Mouse (Mus musculus): ENCODE measurements around the gene Eefsec. TPM values are rescaled to one million over a fixed set of nuclear protein-coding genes. Genes with fewer than 3 reads are reported as not detected.
A peak's percentile ranks its signal among the peaks of the same experiment; 100 is the strongest.

Gene Eefsec
- polyA plus RNA-seq, 1 experiment from 2014 or later: 31.1 TPM

DNA sequence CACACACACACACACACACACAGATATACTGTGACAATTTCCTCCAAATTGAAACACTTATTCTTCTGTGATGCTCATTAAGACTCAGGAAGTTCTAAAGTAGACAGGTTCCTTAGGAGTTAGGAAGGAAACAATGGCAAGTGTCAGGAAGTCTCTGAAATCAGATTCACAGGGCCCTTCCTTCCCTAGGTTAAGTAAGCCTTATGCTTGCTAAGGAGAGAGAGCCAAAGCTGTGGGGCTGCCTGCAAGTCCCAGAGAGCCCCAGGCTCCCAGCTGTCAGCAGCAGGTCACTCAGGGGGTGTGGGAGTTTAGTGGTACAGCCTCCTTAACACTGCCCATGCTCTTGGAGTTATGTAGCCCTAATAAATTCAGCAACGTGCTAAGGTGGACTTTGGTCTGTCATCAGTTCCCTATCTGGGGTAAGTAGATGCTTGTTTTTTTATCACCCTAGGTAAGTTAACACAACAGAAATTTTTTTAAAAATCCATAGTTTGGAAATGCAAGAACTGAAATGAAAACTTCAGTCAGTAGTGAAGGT lies 82.8 kb downstream of the Eefsec start:
- Histone ChIP-seq H3K27ac (no peak overlapping the region), H3K36me3 (ENCODE audit: poor library complexity, severe bottlenecking) (no peaks in the 10 kb centered on the region), H3K9me3 (replicated peaks) (no peaks in the 10 kb centered on the region), H3K27me3 (no peaks in the 10 kb centered on the region), H3K4me2 (no peak overlapping the region), H3K9ac (no peak overlapping the region), H3K4me3 (no peak overlapping the region), H3K4me1 (no peaks in the 10 kb centered on the region)
- no peak for ATAC-seq
- 77% methylated on average over 1 of the region's 1 CpGs for whole genome bisulfite sequencing

DNA sequence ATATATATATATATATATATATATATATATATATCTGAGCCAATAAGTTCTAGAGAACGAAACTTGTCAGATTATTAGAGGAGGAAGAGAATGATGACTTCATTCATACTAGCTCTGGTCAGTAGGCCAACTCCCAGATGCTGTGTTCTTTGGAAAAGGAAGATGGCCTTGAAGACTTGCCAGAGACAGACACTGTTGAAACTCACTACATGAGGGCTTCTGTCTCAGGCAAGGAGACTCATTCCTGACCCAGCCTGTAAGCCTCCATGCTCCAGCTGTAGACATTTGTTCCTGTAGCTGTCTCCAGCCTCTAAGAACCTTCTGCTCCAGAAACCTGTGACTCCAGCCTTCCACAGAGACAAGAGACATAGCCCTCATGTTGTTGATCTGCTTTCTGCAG lies 85.2 kb downstream of the Eefsec start:
- H3K9ac ChIP-seq: no peak overlapping the region
- H3K27ac ChIP-seq: no peak overlapping the region
- no peaks in the 10 kb centered on the region for H3K4me1 ChIP-seq
- WGBS: 92% methylated on average over 1 of the region's 1 CpGs
- H3K9me3 ChIP-seq (replicated peaks): no peaks in the 10 kb centered on the region
- H3K4me2 ChIP-seq: no peak overlapping the region
- no peaks in the 10 kb centered on the region for H3K36me3 ChIP-seq (ENCODE audit: poor library complexity, severe bottlenecking)
- H3K4me3 ChIP-seq: no peak overlapping the region
- no peaks in the 10 kb centered on the region for H3K27me3 ChIP-seq
- no peak for ATAC-seq

DNA sequence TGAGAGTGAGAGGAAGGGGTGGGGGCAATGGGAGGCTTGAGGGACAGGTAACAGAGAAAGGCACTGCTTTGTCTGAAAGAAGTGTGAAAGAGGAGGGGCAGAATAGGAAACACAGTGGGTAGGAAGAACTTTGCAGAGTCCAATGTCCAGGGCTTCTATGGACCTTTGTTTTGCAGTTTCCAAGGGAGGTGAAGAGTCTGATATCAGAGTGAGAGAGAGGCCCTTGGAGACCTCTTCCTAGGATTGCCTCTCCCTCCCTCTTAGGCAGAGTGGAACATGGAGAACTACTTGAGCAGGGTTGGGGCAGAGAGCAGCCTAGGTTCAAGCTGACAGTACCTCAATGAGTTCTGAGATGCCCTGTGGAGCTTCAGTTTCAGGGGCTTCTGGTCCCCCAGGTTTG lies 88.1 kb downstream of the Eefsec start:
- Histone ChIP-seq H3K4me2 (no peak overlapping the region), H3K27ac (no peak overlapping the region), H3K4me1 (no peaks in the 10 kb centered on the region), H3K36me3 (ENCODE audit: poor library complexity, severe bottlenecking) (peaks cover 6% of the 10 kb centered on the region; the same call in 1 of the 2 replicates), H3K27me3 (no peaks in the 10 kb centered on the region), H3K4me3 (no peak overlapping the region), H3K9ac (no peak overlapping the region), H3K9me3 (replicated peaks) (no peaks in the 10 kb centered on the region)
- ATAC-seq: no peak

DNA sequence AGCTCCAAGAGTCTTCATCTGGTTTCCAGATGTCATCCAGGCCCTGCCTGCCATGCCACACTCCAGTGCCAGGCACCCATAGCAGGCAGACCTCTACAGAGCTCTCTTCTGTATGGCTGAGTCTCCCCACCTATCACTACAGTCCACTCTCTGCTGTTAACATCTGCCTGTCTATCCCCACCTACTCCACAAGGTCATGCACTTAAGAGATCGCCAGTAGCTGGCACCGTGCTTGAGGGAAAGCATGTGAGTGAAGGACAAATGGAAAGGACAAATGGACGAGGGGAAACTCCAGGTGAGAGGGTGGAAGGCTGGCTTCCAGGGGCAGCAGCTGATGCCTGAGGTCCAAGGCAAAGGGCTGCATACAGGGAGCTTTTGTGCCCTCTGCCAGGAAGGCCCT lies 90.5 kb downstream of the Eefsec start:
- H3K4me3 ChIP-seq: no peak overlapping the region
- 83% methylated on average over 3 of the region's 3 CpGs for WGBS
- H3K36me3 ChIP-seq (ENCODE audit: poor library complexity, severe bottlenecking): peaks cover 7% of the 10 kb centered on the region; the same call in 1 of the 2 replicates
- no peak overlapping the region for H3K4me2 ChIP-seq
- no peak for ATAC-seq
- no peak overlapping the region for H3K27ac ChIP-seq
- no peaks in the 10 kb centered on the region for H3K4me1 ChIP-seq
- no peaks in the 10 kb centered on the region for H3K9me3 ChIP-seq (replicated peaks)
- no peaks in the 10 kb centered on the region for H3K27me3 ChIP-seq
- H3K9ac ChIP-seq: no peak overlapping the region

DNA sequence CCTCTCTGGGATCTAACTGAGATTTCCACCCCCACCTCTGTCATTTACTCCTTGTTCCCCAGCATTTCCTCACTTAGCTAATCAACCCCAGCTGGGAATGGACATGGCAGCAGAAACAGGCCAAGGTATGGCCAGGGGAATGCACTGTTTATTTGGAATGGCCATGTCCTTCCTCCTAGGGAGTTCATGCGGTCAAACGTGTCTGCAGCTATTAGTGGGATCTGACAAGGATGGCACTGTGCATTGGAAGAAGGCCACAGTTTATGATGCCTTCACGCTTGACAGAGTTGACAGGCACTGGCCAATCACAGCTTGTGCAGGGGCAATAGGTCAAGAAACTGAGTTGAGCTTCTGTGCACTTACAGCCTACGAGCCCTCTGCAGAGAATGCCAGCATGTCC lies 93.8 kb downstream of the Eefsec start:
- H3K4me3 ChIP-seq: no peak overlapping the region
- H3K36me3 ChIP-seq (ENCODE audit: poor library complexity, severe bottlenecking): peaks cover 9% of the 10 kb centered on the region; the same call in 1 of the 2 replicates
- H3K9ac ChIP-seq: no peak overlapping the region
- no peaks in the 10 kb centered on the region for H3K27me3 ChIP-seq
- H3K9me3 ChIP-seq (replicated peaks): no peaks in the 10 kb centered on the region
- no peaks in the 10 kb centered on the region for H3K4me1 ChIP-seq
- ATAC-seq: no peak
- no peak overlapping the region for H3K27ac ChIP-seq
- 74% methylated on average over 4 of the region's 4 CpGs for WGBS
- no peak overlapping the region for H3K4me2 ChIP-seq

DNA sequence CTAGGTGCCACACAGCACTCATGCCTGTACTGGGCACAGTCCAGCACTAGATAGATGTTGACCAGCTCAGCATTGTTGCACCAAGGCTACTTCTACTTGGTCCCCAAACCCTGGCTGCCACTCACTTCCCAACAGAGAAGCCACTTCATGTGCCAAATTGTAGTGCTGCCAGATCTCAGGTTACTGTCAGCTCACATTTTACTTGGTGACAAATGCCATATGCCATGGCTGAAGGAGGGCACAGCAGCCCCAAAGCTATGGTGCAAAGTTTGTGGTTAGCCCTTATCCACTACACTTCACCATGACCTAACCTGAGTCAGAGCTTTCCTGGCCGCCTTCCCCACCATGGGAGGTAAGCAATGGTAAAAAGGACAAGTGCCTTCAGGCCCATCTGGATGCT lies 99.6 kb downstream of the Eefsec start:
- Histone ChIP-seq H3K27me3 (no peaks in the 10 kb centered on the region), H3K36me3 (ENCODE audit: poor library complexity, severe bottlenecking) (peaks cover 5% of the 10 kb centered on the region; the same call in 1 of the 2 replicates), H3K4me1 (peaks cover 44% of the 10 kb centered on the region), H3K9me3 (replicated peaks) (no peaks in the 10 kb centered on the region), H3K27ac (no peak overlapping the region), H3K4me2 (no peak overlapping the region), H3K9ac (no peak overlapping the region), H3K4me3 (no peak overlapping the region)
- WGBS: 96% methylated on average over 1 of the region's 1 CpGs
- ATAC-seq: no peak

DNA sequence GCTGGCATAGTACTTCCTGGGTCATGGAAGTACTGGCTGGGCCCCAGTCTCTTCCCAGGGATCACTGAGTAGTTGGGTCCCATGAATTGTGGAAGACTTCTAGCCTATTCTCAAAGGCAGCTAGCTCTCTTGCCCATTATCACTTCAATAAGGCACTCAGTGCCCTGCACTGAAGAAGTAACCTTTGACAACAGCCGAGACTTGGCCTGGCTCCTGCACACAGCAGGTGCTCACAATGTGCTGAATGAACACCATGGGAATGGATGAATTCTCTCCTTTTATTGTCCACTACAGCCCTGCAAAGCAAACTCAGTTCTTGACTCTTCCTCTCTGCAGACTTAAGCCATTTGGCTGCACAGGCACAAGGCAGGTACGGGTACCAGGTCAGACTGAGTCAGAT lies 101.0 kb downstream of the Eefsec start:
- 50% methylated on average over 2 of the region's 2 CpGs for WGBS
- peaks cover 44% of the 10 kb centered on the region for H3K4me1 ChIP-seq
- H3K9ac ChIP-seq: no peak overlapping the region
- peaks cover 10% of the 10 kb centered on the region; the same call in 1 of the 2 replicates for H3K36me3 ChIP-seq (ENCODE audit: poor library complexity, severe bottlenecking)
- no peak overlapping the region for H3K4me3 ChIP-seq
- no peak for ATAC-seq
- no peak overlapping the region for H3K27ac ChIP-seq
- no peaks in the 10 kb centered on the region for H3K9me3 ChIP-seq (replicated peaks)
- no peaks in the 10 kb centered on the region for H3K27me3 ChIP-seq
- no peak overlapping the region for H3K4me2 ChIP-seq

DNA sequence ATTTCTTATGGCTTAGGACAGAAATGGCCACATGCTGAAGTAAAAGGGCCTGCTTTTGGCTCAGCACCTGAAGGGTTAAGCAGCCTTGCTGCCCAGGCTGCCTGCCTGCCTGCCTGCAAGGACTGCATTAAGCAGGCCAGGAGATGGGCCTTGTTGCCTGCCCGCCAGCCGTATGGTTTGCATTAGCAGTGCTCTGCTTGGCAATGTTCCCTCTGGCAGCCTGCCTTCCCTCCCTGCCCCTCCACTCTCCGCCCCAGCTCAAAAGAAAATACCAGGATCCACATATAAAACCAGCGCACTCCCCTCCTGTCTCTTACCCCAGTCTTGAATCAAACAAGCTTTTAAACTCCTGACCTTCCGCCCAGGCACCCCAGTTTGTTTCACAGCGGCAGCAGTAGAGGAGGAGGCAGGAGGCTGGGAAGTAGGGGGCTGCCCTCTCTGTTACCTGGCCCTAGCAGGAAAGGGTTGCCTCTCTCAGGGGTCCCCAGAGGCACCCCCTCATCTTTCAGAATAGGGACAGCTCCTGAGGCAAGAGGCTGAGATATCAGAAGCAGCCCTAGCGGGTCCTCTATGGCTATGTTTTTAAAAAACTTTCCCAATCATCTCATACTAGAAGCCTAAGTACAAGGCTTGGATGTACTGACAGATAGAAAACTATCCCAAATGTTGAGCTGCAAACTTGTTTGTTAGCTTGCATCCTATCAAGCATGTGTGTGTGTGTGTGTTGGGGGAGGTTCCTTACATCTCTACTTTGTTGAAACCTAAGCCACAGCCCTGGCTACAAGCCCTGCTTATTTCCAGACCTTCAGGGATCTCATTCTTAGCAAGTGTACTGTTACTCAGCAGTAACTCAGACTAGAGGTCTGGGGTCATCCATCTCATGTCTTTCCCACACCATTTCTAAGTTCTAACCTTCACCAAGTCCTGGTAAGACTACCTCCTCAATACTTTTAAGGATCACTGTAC lies 102.6 kb downstream of the Eefsec start:
- Histone ChIP-seq H3K4me3 (no peak overlapping the region), H3K9me3 (replicated peaks) (no peaks in the 10 kb centered on the region), H3K27me3 (no peaks in the 10 kb centered on the region), H3K36me3 (ENCODE audit: poor library complexity, severe bottlenecking) (peaks cover 17% of the 10 kb centered on the region; the same call in 1 of the 2 replicates), H3K9ac (peak overlapping the region; percentile 43; the same call in 1 of the 2 replicates), H3K4me1 (peaks cover 44% of the 10 kb centered on the region), H3K4me2 (peak overlapping the region; percentile 45), H3K27ac (peak overlapping the region; percentile 81)
- 23% methylated on average over 7 of the region's 7 CpGs for WGBS
- peak; percentile 98 for ATAC-seq

DNA sequence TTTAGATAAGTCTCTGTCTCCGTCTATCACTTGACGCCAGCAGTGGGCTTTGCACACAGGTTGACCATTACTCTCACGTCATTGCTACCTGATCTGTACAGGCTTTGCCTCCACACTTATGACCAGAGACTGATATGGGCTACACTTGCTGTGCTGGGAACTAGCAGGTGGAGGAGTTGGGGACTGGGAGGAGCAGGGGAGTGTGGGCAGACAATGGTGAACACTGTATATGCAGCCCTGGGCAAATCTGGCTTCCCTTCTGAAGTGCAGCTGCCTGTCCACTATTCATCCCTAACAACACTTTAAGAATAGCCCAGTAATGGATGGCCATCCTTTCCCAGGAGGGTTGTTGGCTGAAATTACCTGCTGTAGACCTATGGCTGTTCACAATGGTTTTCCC lies 103.4 kb downstream of the Eefsec start:
- no peak overlapping the region for H3K4me3 ChIP-seq
- no peaks in the 10 kb centered on the region for H3K27me3 ChIP-seq
- peak; percentile 50 for ATAC-seq
- peak overlapping the region; percentile 43; the same call in 1 of the 2 replicates for H3K9ac ChIP-seq
- peaks cover 44% of the 10 kb centered on the region for H3K4me1 ChIP-seq
- WGBS: 84% methylated on average over 3 of the region's 3 CpGs
- H3K36me3 ChIP-seq (ENCODE audit: poor library complexity, severe bottlenecking): peaks cover 17% of the 10 kb centered on the region; the same call in 1 of the 2 replicates
- no peaks in the 10 kb centered on the region for H3K9me3 ChIP-seq (replicated peaks)
- H3K27ac ChIP-seq: peak overlapping the region; percentile 81
- 0 out of 2 replicates have a peak overlapping the region, but pooled peaks have one; percentile 45 for H3K4me2 ChIP-seq

DNA sequence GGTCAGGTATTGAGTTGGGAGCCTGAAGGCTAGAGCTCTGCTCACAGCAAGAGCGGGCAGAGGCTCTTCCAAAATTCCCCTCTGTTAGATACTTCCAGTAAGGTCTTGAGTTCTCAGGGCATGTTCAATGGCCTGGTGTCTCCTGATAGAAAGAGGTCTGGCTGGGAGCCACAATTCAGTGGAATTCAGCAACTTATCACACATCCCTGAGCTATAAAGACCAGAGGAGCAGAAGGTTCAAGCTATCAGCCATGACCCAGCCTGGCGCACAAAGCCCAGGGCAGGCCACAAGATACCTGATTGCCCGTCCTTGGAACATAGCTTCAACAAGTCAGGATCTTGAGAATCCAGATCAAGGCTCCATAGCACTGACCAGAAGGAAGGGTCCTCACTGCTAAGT lies 105.2 kb downstream of the Eefsec start:
- H3K9ac ChIP-seq: no peak overlapping the region
- no peak overlapping the region for H3K4me2 ChIP-seq
- 96% methylated on average over 3 of the region's 3 CpGs for WGBS
- no peak overlapping the region for H3K27ac ChIP-seq
- no peak for ATAC-seq
- no peaks in the 10 kb centered on the region for H3K27me3 ChIP-seq
- no peaks in the 10 kb centered on the region for H3K9me3 ChIP-seq (replicated peaks)
- peaks cover 12% of the 10 kb centered on the region; the same call in 1 of the 2 replicates for H3K36me3 ChIP-seq (ENCODE audit: poor library complexity, severe bottlenecking)
- H3K4me1 ChIP-seq: peaks cover 42% of the 10 kb centered on the region
- no peak overlapping the region for H3K4me3 ChIP-seq

DNA sequence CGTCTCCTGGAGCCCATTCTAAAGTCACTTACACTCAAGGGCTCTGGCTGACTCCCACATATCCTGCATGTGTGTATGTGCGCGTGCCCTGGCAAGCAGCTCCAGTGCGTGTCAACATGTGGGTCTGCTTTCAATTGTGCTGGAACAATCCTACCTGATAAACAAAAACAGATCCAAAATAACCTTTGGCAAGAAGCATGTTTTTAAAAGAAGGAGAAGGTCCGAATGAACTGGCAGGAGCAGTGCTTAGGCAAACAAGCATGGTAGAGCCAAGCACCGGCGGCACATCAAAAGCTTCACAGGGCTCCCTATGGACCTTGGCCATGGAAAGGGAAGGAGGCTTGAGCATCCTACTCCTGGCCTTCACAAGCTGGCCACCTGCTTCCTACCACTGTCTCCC lies 105.6 kb downstream of the Eefsec start:
- Histone ChIP-seq H3K4me2 (no peak overlapping the region), H3K4me3 (no peak overlapping the region), H3K9me3 (replicated peaks) (no peaks in the 10 kb centered on the region), H3K27me3 (no peaks in the 10 kb centered on the region), H3K27ac (no peak overlapping the region), H3K9ac (no peak overlapping the region), H3K4me1 (peaks cover 38% of the 10 kb centered on the region), H3K36me3 (ENCODE audit: poor library complexity, severe bottlenecking) (peaks cover 12% of the 10 kb centered on the region; the same call in 1 of the 2 replicates)
- no peak for ATAC-seq
- 94% methylated on average over 7 of the region's 7 CpGs for WGBS

DNA sequence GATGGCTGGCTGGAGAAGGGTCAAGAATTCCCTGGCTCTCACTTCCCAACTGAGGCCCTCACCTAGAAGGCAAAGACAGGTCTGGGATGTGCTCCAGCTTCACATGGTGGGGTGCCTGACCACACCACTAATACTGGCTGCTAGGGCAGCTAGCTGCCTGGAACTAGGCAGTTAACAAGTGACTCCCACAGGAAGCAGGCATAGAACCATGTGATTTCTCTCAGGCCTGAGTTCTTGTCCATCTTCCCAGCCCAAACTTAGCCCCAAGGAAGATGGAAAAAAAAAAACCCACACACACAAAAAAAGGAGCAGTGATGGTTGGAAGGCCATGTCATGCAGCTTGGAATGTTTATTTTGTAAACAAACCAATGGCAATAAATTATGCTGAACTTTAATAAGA lies 117.0 kb downstream of the Eefsec start:
- Histone ChIP-seq H3K4me2 (no peak overlapping the region), H3K27ac (no peak overlapping the region), H3K9me3 (replicated peaks) (no peaks in the 10 kb centered on the region), H3K4me1 (no peaks in the 10 kb centered on the region), H3K9ac (no peak overlapping the region), H3K36me3 (ENCODE audit: poor library complexity, severe bottlenecking) (0 out of 2 replicates have a peak, but pooled peaks cover 3% of the 10 kb centered on the region), H3K27me3 (no peaks in the 10 kb centered on the region), H3K4me3 (no peak overlapping the region)
- no peak for ATAC-seq

Measured in forebrain, embryonic 13.5 days (tissue).